Mouse (Mus musculus) liver, postnatal 0 days (tissue): ENCODE measurements around the gene D430042O09Rik. TPM values are rescaled to one million over a fixed set of nuclear protein-coding genes. Genes with fewer than 3 reads are reported as not detected.
A peak's percentile ranks its signal among the peaks of the same experiment; 100 is the strongest.

Experiments used
- ATAC-seq: fragments of 200-750 bp; cut with Nextera tagmentation; 2 replicates; pipeline ENCODE4 v1.8.0; 2017; ENCODE audit warnings: mild to moderate bottlenecking, moderate library complexity
- DNase-seq: peaks from one replicate; pipeline ENCODE4 v3.0.0-alpha.2; 2016
- H3K27ac ChIP-seq: fragments of 300-500 bp; sonication (generic); 2 replicates; pipeline ENCODE4 v1.5.1; 2014; ENCODE audit warnings: antibody characterized with exemption, moderate library complexity, mild to moderate bottlenecking, low read depth
- H3K27me3 ChIP-seq: fragments of 300-500 bp; sonication (generic); 2 replicates; pipeline ENCODE4 v1.6.1; 2014; ENCODE audit warnings: low read length, control low read depth, mixed read lengths; ENCODE audit not compliant: insufficient read depth
- H3K36me3 ChIP-seq: fragments of 300-500 bp; sonication (generic); replicated peaks from 2 replicates; pipeline ENCODE4 v1.6.1; 2014; ENCODE audit warnings: mild to moderate bottlenecking, control low read depth, low read length, moderate library complexity, mixed read lengths; ENCODE audit not compliant: insufficient read depth
- H3K4me1 ChIP-seq: fragments of 300-500 bp; sonication (generic); 2 replicates; pipeline ENCODE4 v1.6.1; 2014; ENCODE audit warnings: antibody characterized with exemption, mild to moderate bottlenecking, control low read depth; ENCODE audit not compliant: insufficient read depth
- H3K4me2 ChIP-seq: fragments of 300-500 bp; sonication (generic); 2 replicates; pipeline ENCODE4 v1.6.1; 2014; ENCODE audit warnings: low read depth, mild to moderate bottlenecking, low read length, moderate library complexity, mixed read lengths
- H3K4me3 ChIP-seq: fragments of 300-500 bp; sonication (generic); 2 replicates; pipeline ENCODE4 v1.5.1; 2014; ENCODE audit warnings: low read depth, low read length
- H3K9ac ChIP-seq: fragments of 300-500 bp; sonication (generic); replicated peaks from 2 replicates; pipeline ENCODE4 v1.6.1; 2014; ENCODE audit warnings: mild to moderate bottlenecking, moderate library complexity
- H3K9me3 ChIP-seq: fragments of 300-500 bp; sonication (generic); 2 replicates; pipeline ENCODE4 v1.6.1; 2016; ENCODE audit warnings: mild to moderate bottlenecking, control low read depth, low read length, mixed read lengths
- CTCF ChIP-seq: sonication (generic); IDR thresholded peaks from 2 replicates; pipeline ENCODE4 v1.5.1; 2016; ENCODE audit warnings: antibody characterized with exemption, low read depth
- EP300 ChIP-seq: IDR thresholded peaks from 2 replicates; pipeline ENCODE4 v1.6.1; 2016; ENCODE audit warnings: antibody characterized with exemption, low read depth, mild to moderate bottlenecking
- WGBS: fragments of 180-500 bp; shearing (Covaris S2); extraction: QIAGEN DNeasy Blood & Tissue Kit; methylation state at CpG from one replicate; pipeline ENCODE4 v1.1.7; 2014; ENCODE audit not compliant: insufficient replicate concordance; 5-methylcytosine and 5-hydroxymethylcytosine counted together
- polyA plus RNA-seq: library from polyadenylated mRNA; unstranded; fragments of >200 nt; fragmentation: Nextera tagmentation; extraction: Ambion mirVana; gene quantifications from 2 replicates; pipeline ENCODE4 v1.2.1, GENCODE M21; 2015

Gene D430042O09Rik
- polyA plus RNA-seq, 1 experiment from 2014 or later, result 1.3 TPM

- Histone ChIP-seq H3K9me3 (no peaks in the 10 kb centered on the region), H3K27ac (no peak overlapping the region), H3K27me3 (no peaks in the 10 kb centered on the region), H3K9ac (no peak overlapping the region), H3K4me2 (no peak overlapping the region), H3K4me3 (no peak overlapping the region), H3K36me3 (0 out of 2 replicates have a peak, but pooled peaks cover 7% of the 10 kb centered on the region), H3K4me1 (no peaks in the 10 kb centered on the region)
- WGBS, result 68% methylated on average over 2 of the region's 2 CpGs
- no peak for TF ChIP-seq EP300
- TF ChIP-seq CTCF, result no peak
- DNase-seq (no peak), ATAC-seq (no peak)
Measured at GRCm38 (mm10) chr7:125762289-125762688, 54.6 kb downstream of the D430042O09Rik start.

DNA sequence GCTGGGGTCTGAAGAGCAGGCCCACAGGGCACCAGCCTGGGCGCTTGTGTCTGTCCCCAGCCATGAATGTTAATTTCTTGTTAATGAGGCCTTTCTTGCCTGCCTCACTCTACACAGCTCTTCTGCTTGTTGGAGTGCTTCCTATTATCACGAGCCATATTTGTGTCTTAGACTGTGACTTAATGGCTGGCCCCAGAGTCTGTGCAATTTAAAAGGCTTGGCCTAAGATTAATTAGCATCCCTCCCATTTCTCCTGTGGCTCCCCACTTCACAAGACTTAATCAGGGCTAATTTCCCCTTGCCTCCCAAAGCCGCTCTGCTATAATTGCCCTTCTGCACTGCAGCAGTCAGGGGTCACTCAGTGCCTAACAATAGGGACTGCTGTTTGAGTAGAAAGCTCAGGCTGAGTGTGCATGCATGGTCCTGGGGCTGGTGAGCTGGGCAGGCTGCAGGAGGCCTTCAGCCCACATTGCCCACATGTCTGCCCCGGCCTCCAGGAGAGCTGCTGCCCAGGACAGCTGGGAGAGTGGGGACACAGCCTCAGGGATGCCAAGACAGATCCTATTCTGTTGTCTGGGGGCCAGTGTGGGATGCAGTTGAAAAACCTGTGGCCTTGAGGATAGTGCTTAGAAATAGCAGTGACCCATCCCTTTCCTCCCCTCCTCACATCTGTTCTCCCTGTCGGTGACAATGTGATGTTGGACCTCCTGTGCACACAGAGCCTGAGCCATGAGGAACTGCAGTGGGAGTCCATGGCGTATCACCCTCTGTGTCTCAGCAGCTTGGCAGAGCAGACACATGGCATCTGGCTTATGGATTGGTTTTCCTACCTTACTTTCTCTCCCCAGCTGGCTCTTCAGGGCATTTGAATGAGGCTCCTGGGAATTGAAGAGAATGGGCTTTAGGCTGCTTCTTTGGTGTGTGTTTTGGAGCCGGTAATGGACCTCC lies 55.5 kb downstream of the D430042O09Rik start:
- no peak for DNase-seq
- Histone ChIP-seq H3K4me3 (no peak overlapping the region), H3K9me3 (no peaks in the 10 kb centered on the region), H3K9ac (no peak overlapping the region), H3K27ac (no peak overlapping the region), H3K4me2 (no peak overlapping the region), H3K4me1 (no peaks in the 10 kb centered on the region), H3K36me3 (0 out of 2 replicates have a peak, but pooled peaks cover 7% of the 10 kb centered on the region), H3K27me3 (no peaks in the 10 kb centered on the region)
- 82% methylated on average over 7 of the region's 7 CpGs for WGBS
- no peak for ATAC-seq
- no peak for TF ChIP-seq EP300
- TF ChIP-seq CTCF, result no peak

GRCm38 (mm10) chr7:125764373-125764772 lies 56.7 kb downstream of the D430042O09Rik start:
- H3K27ac ChIP-seq, result no peak overlapping the region
- no peak overlapping the region for H3K4me2 ChIP-seq
- TF ChIP-seq CTCF (no peak), EP300 (no peak)
- 74% methylated on average over 3 of the region's 3 CpGs for WGBS
- ATAC-seq (no peak), DNase-seq (no peak)
- no peak overlapping the region for H3K9ac ChIP-seq
- 0 out of 2 replicates have a peak, but pooled peaks cover 7% of the 10 kb centered on the region for H3K36me3 ChIP-seq
- H3K27me3 ChIP-seq, result no peaks in the 10 kb centered on the region
- H3K4me3 ChIP-seq, result no peak overlapping the region
- no peaks in the 10 kb centered on the region for H3K4me1 ChIP-seq
- H3K9me3 ChIP-seq, result no peaks in the 10 kb centered on the region

- WGBS, result 70% methylated on average over 9 of the region's 9 CpGs
- DNase-seq, result peak; percentile 44
Measured at GRCm38 (mm10) chr7:125766976-125767831, 59.5 kb downstream of the D430042O09Rik start.

DNA sequence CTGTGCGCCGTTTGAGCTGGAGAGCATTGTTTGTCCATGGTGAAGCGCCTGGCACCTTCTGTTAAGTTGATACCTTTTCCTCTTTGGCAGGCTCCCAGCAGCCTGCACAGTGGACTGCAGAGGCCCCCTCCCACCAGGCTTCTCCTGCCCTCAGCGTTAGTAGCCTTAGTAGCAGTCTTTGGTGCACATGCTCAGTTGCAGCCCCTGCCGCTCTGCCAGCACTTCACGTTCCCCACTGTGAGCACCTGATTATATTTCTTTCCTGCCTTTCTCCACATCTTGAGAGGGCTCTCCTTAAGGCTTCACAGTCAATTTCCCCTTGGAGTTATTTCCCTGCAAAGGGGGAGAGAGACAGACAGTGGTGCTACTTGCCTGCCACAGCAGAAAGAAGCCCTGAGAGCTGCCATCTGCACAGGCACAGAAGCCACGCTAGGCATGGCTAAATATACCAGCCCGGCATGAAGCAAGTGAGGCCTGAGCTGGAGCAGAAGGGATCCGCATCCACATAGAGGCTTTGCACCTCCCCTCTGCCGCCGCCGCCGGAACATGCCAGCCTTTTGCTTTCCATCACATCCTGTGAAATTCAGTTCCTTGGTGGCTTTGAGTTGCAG lies 65.4 kb downstream of the D430042O09Rik start:
- no peak overlapping the region for H3K9ac ChIP-seq
- ATAC-seq (no peak), DNase-seq (no peak)
- no peaks in the 10 kb centered on the region for H3K27me3 ChIP-seq
- peaks cover 12% of the 10 kb centered on the region; the same call in 1 of the 2 replicates for H3K36me3 ChIP-seq
- WGBS, result 85% methylated on average over 13 of the region's 13 CpGs
- no peak overlapping the region for H3K4me2 ChIP-seq
- no peaks in the 10 kb centered on the region for H3K4me1 ChIP-seq
- TF ChIP-seq EP300 (no peak), CTCF (no peak)
- H3K4me3 ChIP-seq, result no peak overlapping the region
- no peaks in the 10 kb centered on the region for H3K9me3 ChIP-seq
- no peak overlapping the region for H3K27ac ChIP-seq

More at GRCm38 (mm10) chr7:125766976-125767831, 59.5 kb downstream of the D430042O09Rik start:
- no peaks in the 10 kb centered on the region for H3K27me3 ChIP-seq
- no peak for ATAC-seq
- no peak overlapping the region for H3K4me2 ChIP-seq
- no peak overlapping the region for H3K27ac ChIP-seq
- no peak overlapping the region for H3K4me3 ChIP-seq
- H3K9me3 ChIP-seq, result no peaks in the 10 kb centered on the region
- peaks cover 14% of the 10 kb centered on the region; the same call in 1 of the 2 replicates for H3K36me3 ChIP-seq
- H3K9ac ChIP-seq, result no peak overlapping the region
- TF ChIP-seq CTCF (peak; percentile 74), EP300 (no peak)
- H3K4me1 ChIP-seq, result no peaks in the 10 kb centered on the region
